Mouse (Mus musculus): ENCODE data around the gene Zdhhc24. TPM values are rescaled to one million over a fixed set of nuclear protein-coding genes. Genes with fewer than 3 reads are reported as not detected.

Zdhhc24 gene
- 10 to 100 TPM in 1 of 2 experiments, 1 to 10 TPM in 1; 2.9 to 13.9 TPM for polyA plus RNA-seq (2012; fragmentation: generic; extraction: Trizol)

GRCm38 (mm10) chr19:4878405-4879323 lies at the start of gene Zdhhc24:
Gene Zdhhc24, plus strand, starts transcription at chr19:4878668.

GRCm38 (mm10) chr19:4839149-4839548 lies 39.3 kb upstream of the Zdhhc24 start, which contains the start of the genes Ccs and Ccdc87:
Gene Ccs, minus strand, starts transcription at chr19:4839332.
Gene Ccdc87, plus strand, starts transcription at chr19:4839366.

GRCm38 (mm10) chr19:4854552-4855469 lies 23.7 kb upstream of the Zdhhc24 start, which contains the start of gene Ctsf:
Gene Ctsf, plus strand, starts transcription at chr19:4855130.

GRCm38 (mm10) chr19:4877785-4878184 lies 683 bp upstream of the Zdhhc24 start, which contains the start of gene Actn3:
Gene Actn3, minus strand, starts transcription at chr19:4877909.

GRCm38 (mm10) chr19:4905979-4906794 lies 27.7 kb downstream of the Zdhhc24 start, which contains the start of gene Bbs1:
Gene Bbs1, minus strand, starts transcription at chr19:4906628.

GRCm38 (mm10) chr19:4927904-4928531 lies 49.5 kb downstream of the Zdhhc24 start, which contains the start of gene Dpp3:
Gene Dpp3, minus strand, starts transcription at chr19:4928287.

Other genes with a start within 250 kb of the Zdhhc24 start
- 1 to 10 TPM in 1 of 2 experiments, under 1 TPM in 1; 0.51 to 2.9 TPM for gene Gm960, start 180.0 kb upstream of the Zdhhc24 start, polyA plus RNA-seq (2012; fragmentation: generic; extraction: Trizol)
- under 1 TPM; 0.05 to 0.13 TPM for gene Sptbn2, start 167.5 kb upstream of the Zdhhc24 start, polyA plus RNA-seq (2012; fragmentation: generic; extraction: Trizol)
- 10 to 100 TPM in 1 of 2 experiments, 1 to 10 TPM in 1; 3.3 to 22.9 TPM for gene Rbm4b, start 122.2 kb upstream of the Zdhhc24 start, polyA plus RNA-seq (2012; fragmentation: generic; extraction: Trizol)
- 10 to 100 TPM; 17.8 to 38.0 TPM for gene Rbm4, start 84.8 kb upstream of the Zdhhc24 start, polyA plus RNA-seq (2012; fragmentation: generic; extraction: Trizol)
- 10 to 100 TPM; 23.3 to 28.1 TPM for gene Gm21992, start 67.1 kb upstream of the Zdhhc24 start, polyA plus RNA-seq (2012; fragmentation: generic; extraction: Trizol)
- gene Rbm14, start 67.0 kb upstream of the Zdhhc24 start, polyA plus RNA-seq (2012; fragmentation: generic; extraction: Trizol) = 10 to 100 TPM; 48.9 to 59.1 TPM
- 100 to 1,000 TPM in 1 of 2 experiments, 10 to 100 TPM in 1; 60.9 to 102 TPM for gene Ccs, start 39.3 kb upstream of the Zdhhc24 start, polyA plus RNA-seq (2012; fragmentation: generic; extraction: Trizol)
- gene Ccdc87, start 39.3 kb upstream of the Zdhhc24 start, polyA plus RNA-seq (2012; fragmentation: generic; extraction: Trizol) = under 1 TPM; 0.02 to 0.20 TPM
- 1 to 10 TPM in 1 of 2 experiments, under 1 TPM in 1; 0.18 to 2.1 TPM for gene Ctsf, start 23.5 kb upstream of the Zdhhc24 start, polyA plus RNA-seq (2012; fragmentation: generic; extraction: Trizol)
- 1 to 10 TPM; 2.6 to 6.1 TPM for gene Actn3, start 759 bp upstream of the Zdhhc24 start, polyA plus RNA-seq (2012; fragmentation: generic; extraction: Trizol)
- 1 to 10 TPM; 1.3 to 5.5 TPM for gene Bbs1, start 28.0 kb downstream of the Zdhhc24 start, polyA plus RNA-seq (2012; fragmentation: generic; extraction: Trizol)
- gene Dpp3, start 49.6 kb downstream of the Zdhhc24 start, polyA plus RNA-seq (2012; fragmentation: generic; extraction: Trizol) = 10 to 100 TPM; 78.5 to 79.8 TPM
- 1 to 10 TPM; 3.2 to 4.7 TPM for gene Peli3, start 64.5 kb downstream of the Zdhhc24 start, polyA plus RNA-seq (2012; fragmentation: generic; extraction: Trizol)
- gene Mrpl11, start 83.5 kb downstream of the Zdhhc24 start, polyA plus RNA-seq (2012; fragmentation: generic; extraction: Trizol) = 100 to 1,000 TPM in 1 of 2 experiments, 10 to 100 TPM in 1; 75.2 to 151 TPM
- under 1 TPM; 0.01 to 0.11 TPM for gene Npas4, start 111.6 kb downstream of the Zdhhc24 start, polyA plus RNA-seq (2012; fragmentation: generic; extraction: Trizol)
- 1 to 10 TPM; 1.3 to 1.5 TPM for gene Slc29a2, start 145.2 kb downstream of the Zdhhc24 start, polyA plus RNA-seq (2012; fragmentation: generic; extraction: Trizol)
- 10 to 100 TPM; 18.7 to 79.2 TPM for gene B4gat1, start 160.2 kb downstream of the Zdhhc24 start, polyA plus RNA-seq (2012; fragmentation: generic; extraction: Trizol)
- 1 to 10 TPM in 1 of 2 experiments, under 1 TPM in 1; 0.95 to 3.4 TPM for gene AC124502.3, start 160.2 kb downstream of the Zdhhc24 start, polyA plus RNA-seq (2012; fragmentation: generic; extraction: Trizol)
- gene Brms1, start 162.7 kb downstream of the Zdhhc24 start, polyA plus RNA-seq (2012; fragmentation: generic; extraction: Trizol) = 10 to 100 TPM; 43.2 to 81.1 TPM
- gene Rin1, start 171.8 kb downstream of the Zdhhc24 start, polyA plus RNA-seq (2012; fragmentation: generic; extraction: Trizol) = 10 to 100 TPM; 14.9 to 21.8 TPM
- gene Cd248, start 189.4 kb downstream of the Zdhhc24 start, polyA plus RNA-seq (2012; fragmentation: generic; extraction: Trizol) = 100 to 1,000 TPM; 106 to 492 TPM
- 1 to 10 TPM; 3.1 to 4.6 TPM for gene Tmem151a, start 206.9 kb downstream of the Zdhhc24 start, polyA plus RNA-seq (2012; fragmentation: generic; extraction: Trizol)
- 100 to 1,000 TPM; 137 to 166 TPM for gene Yif1a, start 209.9 kb downstream of the Zdhhc24 start, polyA plus RNA-seq (2012; fragmentation: generic; extraction: Trizol)
- 10 to 100 TPM in 1 of 2 experiments, 1 to 10 TPM in 1; 2.5 to 10.3 TPM for gene Cnih2, start 219.9 kb downstream of the Zdhhc24 start, polyA plus RNA-seq (2012; fragmentation: generic; extraction: Trizol)
- 100 to 1,000 TPM; 192 to 232 TPM for gene Rab1b, start 228.4 kb downstream of the Zdhhc24 start, polyA plus RNA-seq (2012; fragmentation: generic; extraction: Trizol)
- gene Klc2, start 239.9 kb downstream of the Zdhhc24 start, polyA plus RNA-seq (2012; fragmentation: generic; extraction: Trizol) = 10 to 100 TPM; 16.7 to 20.6 TPM

Measured in C3H10T1/2 (cell line).